Mouse (Mus musculus): Measurements from ENCODE around the gene AL607142.1.

AL607142.1 gene

DNA sequence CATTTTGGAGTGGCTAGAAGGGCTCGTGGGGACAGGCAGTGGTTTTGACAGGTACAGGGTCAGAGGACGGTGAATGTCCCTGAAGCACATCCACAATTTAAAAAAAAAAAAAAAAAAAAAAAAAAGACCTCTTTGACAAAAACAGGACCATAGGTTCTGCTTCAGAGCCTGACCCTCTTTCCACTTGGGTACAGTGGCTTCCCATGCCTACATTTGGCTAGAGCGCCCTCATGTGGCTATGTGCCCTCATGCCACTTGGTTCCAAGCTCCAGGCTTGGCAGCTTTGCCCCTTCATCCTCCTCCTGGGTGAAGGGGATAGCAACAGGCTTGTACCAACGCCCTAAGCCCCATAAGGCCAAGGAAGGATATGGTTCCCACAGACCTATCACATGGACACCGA, 39.8 kb downstream of the AL607142.1 start:
- DNase-seq (ENCODE audit: low spot score in 2 of 2), result peak; percentile 43 to 81

DNA sequence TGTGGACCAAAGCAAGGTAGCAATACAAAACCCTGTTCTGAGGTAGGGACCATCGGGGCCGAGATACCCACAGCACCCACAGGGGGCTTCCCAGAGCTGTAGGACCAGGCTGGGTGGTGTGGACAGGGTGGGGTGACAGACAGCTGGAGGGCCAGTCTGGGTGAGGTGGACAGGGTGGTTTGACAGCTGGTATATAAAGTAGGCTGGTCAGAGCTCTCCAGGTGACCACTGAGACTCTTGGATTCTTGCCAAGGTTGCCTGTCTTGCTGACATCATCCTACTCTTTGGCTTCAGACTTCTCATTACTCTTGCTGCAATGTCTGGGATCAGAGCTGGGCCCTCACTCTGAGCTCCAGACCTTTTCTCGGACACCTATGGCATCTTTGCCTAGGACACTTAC, 41.6 kb downstream of the AL607142.1 start:
- DNase-seq (ENCODE audit: low spot score in 2 of 2), result no peak

DNA sequence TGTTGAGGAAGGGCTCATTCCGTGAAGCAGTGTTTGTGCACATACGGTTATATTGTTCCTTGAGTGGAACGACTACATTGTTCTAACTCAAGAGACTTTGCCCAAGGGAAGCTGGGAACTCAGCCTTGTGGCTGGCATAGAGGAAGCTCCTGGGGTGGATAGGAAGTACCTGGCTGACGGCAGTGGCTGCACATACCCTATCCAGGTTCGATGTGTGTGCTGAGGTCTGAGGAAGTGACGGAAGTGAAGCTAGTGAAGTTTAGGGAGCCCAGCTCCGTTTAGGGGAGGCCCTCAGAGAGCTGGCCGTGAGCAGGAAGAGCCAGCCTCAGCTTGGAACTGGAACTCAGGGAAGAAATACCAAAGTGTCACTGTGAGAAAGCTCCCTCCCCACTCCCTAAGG, 43.0 kb downstream of the AL607142.1 start:
- DNase-seq (ENCODE audit: low spot score in 2 of 2), result no peak

DNA sequence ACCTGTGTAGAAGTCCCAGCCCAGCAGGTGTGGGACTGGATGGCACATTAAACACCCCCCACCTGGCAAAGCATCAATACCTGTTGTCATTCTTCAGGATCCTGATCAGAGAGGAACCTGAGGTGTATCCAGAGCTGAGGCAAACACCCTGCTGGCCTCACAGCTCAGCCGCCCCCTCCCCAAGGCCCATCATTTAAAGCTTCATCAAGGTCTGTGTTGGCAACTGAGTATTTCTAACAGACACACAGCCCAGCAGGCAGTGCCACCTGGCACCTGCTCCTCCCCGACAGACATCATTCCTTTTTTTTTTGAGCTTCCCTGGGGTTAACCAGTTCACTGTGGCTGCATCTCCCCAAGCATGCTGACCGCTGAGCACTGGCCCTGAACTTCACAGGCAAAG, 50.7 kb downstream of the AL607142.1 start:
- DNase-seq (ENCODE audit: low spot score in 2 of 2), result no peak

DNA sequence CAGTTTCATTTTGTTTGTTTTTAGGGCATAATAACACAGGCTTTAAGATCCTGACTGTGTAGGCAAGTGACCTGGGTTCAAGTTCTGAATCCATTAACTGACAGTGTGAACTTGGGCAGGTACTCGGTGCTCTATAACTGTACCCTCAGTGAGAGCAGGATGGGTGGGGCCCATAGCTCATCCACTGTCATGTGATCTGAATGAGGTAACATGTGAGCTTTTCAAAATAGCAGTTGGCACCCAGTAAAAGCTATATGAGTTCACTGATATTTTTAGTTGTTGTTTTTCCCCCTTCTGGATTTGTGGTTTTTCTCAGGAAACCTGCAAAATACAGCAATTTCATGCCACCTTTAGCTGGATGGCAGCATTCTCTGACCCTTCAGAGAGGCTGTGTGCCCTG, 51.5 kb downstream of the AL607142.1 start:
- no peak for DNase-seq (ENCODE audit: low spot score in 2 of 2)

DNA sequence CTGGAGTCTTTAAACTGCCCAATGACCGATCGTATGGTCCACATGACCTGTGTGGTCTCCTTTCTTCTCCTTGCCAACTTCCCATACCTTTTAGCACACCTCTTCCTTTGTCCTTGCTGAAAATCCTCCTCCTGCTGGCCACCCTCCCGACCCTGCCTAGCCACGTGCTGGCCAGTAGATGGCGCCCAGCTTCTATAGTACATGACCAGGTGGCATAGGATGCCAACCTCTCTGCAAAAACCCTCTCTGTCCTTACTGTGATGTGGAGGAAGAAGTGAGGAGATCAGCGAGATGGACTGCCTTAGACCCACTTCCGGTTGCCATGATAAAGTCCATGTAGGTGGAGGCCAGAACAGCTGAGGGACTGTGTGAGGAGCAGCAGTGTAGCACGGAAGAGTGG, 55.5 kb downstream of the AL607142.1 start:
- DNase-seq (ENCODE audit: low spot score in 2 of 2), result no peak

DNA sequence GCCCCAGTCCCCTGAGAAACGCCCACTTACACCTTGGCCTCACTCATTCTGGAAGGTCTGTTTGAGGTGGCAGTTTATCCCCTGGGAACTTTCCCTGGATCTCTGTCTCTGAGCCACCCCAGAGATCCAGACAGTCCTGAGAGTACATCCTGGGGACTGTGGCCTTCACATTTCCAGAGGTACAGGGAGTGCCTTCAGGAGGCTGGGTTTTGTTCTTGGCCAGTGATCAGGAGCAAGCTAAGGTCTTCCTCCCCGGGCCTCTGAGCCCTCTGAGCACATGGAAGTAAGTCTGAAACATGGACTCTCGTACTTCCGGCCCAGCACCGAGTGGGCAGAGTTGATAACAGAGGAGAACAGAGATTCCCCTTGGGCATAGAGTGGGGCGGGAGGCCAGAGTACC, 59.9 kb downstream of the AL607142.1 start:
- DNase-seq (ENCODE audit: low spot score in 2 of 2), result no peak

DNA sequence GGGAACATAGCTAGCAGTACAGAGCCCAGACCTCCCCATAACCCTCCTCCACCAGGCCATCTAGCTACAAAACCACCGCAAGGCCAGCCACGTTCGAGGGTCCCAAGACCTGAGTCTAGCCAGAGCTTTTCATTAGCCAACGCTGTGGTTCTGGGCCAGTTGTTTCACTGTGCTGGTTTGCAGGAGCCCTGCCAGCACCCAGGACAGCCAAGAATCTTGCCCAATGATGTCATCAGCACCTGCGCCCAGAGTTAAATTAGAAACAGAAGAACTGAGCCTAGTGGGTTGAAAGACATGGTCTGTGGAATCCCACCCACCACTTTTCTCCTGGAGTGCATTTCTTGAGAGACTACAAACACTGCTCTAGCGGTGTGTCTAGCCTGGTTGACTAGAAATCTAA, 61.3 kb downstream of the AL607142.1 start:
- no peak for DNase-seq (ENCODE audit: low spot score in 2 of 2)

DNA sequence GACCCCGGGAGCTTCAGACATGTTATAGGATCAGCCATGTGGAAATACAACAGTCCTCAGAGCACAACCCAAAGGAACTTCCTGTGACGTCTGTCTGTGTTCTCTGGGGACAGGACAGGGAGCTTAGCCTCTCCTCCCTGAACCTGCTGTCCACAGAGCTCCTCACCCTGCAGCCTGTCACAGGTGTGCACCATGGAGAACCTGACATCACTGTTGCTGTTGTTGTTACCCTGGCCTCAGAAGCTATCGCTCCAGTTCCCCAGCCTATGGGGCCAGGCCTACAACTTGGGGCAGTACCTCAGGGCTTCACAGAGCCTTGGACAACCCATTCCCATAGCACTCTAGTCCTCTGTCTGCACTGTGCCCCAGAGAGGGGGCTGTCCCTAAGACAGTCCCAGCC, 62.5 kb downstream of the AL607142.1 start:
- DNase-seq (ENCODE audit: low spot score in 2 of 2), result no peak

DNA sequence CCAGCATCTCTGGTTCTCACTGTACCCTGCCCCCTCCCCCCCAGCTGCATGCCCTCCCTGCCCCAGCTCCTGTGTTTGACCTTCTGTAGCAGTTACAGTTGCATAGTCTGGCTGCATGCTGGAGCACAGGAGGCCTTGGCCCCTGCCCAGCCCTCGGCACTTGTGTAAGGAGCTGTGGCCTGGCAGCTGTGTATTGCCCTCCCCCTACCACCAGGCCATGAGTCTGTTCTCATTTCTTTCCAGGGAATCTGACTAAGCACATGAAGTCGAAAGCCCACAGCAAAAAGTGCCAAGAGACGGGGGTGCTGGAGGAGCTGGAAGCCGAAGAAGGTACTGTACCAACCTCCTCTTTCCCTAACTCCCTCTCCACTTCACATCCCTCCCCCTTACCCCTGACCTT, 63.2 kb downstream of the AL607142.1 start:
- DNase-seq (ENCODE audit: low spot score in 2 of 2), result no peak

DNA sequence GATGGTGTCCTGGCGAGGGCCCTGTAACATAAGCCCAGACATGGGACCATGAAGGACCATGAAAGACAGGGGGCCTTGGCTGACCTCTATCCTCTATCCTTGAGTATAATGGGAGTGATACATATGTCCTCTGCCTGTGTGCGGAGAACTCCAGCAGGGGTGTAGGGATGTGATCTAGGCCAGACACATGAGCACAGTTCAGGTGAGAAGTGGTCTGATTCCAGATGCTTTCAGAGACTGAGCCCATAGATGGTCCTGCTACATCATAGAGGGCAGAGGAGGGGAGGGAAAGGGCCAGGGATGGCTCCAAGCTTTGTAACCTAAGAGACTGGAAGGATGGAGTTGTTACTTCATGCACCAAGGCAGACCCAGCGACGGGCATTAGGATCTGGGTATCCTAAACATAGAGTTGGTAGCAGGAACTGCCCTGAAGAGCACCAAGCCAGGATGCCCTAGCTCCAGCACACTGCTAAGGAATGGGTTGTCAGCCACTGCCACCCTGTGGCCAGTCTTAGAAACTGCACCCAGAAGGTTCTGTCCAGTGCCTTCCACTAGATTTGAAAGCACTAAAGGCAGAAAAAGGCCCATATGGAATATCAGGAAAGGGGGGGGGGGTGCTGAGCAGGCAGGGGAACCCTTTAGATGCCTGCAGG, 64.6 kb downstream of the AL607142.1 start:
- DNase-seq (ENCODE audit: low spot score in 2 of 2), result no peak

DNA sequence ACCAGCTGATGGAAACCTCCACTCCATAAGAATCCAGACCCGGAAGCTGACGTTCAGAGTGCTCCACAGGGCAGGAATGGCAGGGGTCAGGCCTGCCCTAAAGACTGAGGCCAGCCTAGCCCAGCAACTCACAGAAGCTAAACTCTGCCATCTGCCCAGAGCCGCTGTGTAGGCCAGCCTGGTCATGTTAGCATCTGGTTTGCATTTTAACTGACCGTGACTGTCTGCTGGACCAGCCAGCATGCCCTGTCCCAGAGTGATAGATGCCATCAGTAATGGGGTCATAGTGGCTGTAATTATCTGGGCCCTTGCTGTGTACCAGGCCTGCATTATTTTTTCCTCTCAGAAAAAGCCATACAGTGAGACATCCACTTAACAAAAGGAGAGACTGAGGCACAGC, 66.1 kb downstream of the AL607142.1 start:
- DNase-seq (ENCODE audit: low spot score in 2 of 2), result no peak

DNA sequence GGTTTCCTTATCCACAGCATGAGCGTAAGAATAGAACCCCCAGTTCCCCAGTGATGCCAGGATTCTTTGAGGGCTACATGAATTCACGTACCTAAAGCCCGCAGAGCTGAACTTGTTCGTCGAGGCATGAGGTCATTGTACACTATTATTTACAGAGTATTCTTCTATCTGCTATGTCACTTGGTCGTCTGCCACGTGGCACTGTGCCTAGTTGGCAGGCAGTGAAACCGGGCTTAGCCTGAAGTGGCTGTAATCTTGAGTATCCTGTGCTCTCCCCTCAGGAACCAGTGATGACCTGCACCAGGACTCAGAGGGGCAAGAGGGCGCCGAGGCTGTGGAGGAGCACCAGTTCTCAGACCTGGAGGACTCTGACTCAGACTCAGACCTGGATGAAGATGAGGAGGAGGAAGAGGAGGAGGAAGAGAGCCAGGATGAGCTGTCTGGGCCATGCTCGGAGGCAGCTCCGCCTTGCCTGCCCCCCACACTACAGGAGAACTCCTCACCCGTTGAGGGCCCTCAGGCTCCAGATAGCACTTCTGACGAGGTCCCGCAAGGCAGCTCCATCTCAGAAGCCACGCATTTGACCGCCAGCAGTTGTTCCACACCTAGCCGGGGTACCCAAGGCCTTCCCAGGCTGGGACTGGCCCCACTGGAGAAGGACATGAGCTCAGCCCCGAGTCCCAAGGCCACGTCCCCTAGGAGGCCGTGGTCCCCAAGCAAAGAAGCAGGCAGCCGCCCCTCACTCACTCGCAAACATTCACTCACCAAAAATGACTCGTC, 66.8 kb downstream of the AL607142.1 start:
- peak; percentile 72 to 82 for DNase-seq (ENCODE audit: low spot score in 2 of 2)

DNA sequence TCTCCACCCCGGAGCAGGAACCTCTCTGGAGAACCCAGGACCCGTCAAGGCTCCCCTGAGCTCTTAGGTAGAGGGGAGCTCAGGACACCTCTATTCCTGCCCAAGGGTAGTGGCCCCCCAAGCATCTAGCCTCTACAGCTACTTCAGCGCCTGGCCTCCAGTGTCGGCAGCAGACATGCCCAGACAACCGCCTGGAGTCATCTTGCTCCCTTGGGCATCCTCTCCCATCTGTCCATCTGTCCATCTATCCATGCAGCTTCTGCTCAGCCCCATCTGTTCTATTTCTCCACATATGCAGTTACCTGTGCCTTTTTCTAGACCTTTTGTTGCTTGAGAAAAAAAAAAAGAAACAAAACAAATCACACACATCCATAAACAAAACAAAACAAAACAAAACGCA, 69.4 kb downstream of the AL607142.1 start:
- no peak for DNase-seq (ENCODE audit: low spot score in 2 of 2)

DNA sequence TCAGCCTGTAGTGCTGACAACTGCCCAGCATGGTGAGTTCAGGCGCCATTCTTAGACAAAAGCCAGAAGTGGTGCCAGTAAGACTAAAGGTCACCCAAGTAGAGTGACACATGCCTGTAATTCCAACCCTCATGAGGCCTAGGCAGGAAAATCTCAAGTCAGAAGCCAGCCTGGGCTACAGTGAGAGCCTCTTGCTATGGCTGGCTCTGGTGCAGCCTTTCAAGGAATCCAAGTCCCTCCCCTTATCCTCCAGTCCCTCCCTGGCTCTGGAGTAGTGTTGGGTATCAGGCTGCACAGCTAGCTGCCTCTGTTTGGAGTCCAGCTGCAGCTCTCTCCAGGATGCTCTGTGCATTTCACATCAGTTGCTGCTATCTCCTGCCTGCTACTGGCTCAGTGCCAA, 77.0 kb downstream of the AL607142.1 start:
- DNase-seq (ENCODE audit: low spot score in 2 of 2), result no peak

DNA sequence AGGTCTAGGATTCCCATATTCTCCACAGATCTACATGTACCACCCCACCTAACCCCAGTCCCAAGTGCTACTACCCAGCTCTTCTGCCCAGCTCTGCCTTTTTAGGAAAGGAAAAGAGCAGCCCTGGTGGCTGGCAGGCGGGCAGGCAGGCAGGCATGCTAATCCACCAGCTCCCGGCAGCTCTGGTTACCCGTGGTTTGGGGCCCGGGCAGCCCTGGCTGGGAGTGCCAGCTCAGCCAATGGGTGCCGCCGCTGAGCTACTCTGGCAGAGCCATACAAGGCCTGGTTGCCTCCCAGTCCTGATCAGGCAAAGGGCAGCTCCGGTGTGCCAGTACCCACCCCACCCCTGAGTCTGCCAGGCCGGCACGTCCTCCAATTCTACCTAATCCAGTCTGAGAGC, 78.1 kb downstream of the AL607142.1 start:
- no peak for DNase-seq (ENCODE audit: low spot score in 2 of 2)
